Mouse (Mus musculus) cerebellum, adult 11-12 months (tissue): ENCODE data around the gene Nubp2.

ENCODE experiments used
- DNase-seq: peaks from one replicate; pipeline ENCODE4 v3.0.0; 2022

Gene Nubp2

DNA sequence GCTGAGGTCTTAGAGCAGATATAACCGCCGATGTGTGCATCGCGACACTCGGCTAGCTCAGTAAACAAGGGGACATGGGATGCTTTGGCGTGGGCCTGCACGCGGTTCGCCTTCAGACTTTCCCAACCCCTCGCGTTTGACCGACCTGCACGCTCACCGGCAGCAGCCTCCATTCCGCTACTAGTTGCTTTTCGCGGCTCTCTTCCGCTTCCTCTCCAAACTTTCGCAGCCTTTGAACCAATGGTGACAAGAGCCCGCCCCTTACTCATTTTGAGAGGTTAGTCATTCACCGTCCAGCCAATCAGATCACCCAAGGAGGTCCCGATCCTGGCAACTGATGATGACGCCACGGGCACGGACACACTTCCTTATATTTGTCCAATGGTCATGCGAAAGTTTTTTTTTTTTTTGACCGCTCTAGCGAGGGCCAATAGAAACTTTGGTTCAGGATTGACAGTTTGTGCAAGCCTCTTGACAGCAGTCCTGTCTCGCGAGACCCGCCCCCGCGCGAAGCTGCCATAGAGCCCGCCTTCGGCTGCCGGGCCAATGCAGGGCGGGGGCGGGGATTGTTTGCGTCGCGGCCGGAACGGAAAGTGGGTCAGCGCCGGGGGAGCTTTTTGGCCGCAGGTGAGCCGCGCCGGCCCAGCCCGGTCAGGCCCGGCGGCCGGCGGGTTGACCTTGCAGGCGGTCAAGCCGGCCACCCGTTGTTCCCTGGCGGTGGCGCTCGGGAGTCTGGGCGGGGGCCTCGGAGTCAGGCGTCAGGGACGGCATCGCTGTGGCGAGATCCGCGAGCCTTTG lies at the start of gene Nubp2, which contains the start of gene Spsb3:
Gene Nubp2, minus strand, starts transcription at position 216 of the 798 bp plus-strand sequence.
Gene Spsb3, plus strand, starts transcription at position 510 of the 798 bp plus-strand sequence.
- peak; percentile 99 for DNase-seq

DNA sequence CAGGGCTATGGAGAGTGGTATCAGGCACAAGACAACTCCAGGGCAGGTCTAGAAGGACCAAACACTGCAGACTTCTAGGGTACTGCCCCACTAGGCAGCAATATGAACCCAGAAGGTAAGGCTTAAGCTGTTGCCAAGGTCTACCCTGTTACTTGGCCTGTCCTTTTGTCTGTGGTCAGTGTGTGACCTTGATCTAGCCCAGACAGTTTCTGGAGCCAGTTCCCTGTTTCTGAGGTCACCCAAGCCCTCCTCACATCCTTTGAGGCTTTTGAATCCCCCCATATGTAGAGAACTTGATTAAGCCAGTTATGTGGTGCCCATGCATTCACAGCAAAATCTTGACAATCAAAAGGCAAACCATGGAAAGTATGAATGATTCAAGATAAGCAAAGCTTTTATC lies 49.5 kb upstream of the Nubp2 start:
- DNase-seq: no peak

DNA sequence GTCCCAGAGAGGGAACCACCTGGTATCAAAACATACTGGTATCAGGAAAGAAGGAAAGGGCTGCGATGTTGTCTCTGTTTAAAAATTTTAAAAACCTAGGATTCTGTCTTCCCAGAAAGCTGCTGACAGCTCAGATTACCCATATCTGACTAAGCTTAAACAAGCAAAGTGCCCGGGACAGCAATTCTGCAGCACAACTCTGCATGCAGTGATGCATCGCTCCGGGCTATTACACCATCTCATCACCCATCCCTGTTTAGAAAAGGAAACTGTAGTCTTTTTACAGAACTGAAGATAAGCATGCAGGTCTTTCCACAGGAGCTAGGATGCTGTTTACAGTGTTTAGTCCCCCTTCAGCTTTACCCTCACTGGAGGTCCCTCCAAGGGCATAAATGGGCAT lies 48.8 kb upstream of the Nubp2 start:
- DNase-seq: no peak

DNA sequence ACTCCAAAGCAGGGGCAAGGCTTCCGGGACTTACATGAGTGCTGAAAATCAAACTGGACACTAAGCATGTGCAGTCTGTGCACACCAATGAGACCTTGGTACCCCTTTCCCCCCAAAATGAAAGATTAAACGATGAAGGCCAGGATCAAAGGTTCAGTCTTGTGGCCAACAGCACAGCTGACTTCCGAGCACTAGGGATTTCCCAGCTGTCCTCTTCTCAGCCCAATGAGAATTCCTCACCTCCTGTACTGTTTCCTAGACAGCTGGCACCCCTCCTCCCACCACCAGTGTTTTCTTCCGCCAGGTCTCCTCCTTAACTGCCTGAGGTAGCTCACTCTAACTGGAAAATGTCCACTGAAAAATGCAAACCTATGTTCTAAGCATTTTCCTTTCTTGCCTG lies 47.0 kb upstream of the Nubp2 start:
- DNase-seq: no peak

DNA sequence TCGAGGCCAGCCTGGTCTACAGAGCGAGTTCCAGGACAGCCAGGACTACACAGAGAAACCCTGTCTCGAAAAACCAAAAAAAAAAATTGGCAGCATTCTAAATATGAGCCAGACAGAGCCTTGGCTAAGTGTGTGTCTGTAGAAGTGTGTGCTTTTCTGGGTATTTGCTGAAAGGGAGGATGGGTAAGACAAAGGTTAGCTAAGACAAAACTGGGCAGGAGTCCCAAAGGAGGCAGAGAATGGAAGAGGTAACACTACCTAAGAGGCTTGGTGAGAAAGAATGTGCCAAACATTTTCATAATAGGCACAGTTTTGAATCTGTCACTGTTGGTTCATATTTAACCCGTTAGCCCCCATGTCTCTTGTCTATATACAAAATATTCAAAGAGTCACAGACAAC lies 46.3 kb upstream of the Nubp2 start:
- DNase-seq: no peak

DNA sequence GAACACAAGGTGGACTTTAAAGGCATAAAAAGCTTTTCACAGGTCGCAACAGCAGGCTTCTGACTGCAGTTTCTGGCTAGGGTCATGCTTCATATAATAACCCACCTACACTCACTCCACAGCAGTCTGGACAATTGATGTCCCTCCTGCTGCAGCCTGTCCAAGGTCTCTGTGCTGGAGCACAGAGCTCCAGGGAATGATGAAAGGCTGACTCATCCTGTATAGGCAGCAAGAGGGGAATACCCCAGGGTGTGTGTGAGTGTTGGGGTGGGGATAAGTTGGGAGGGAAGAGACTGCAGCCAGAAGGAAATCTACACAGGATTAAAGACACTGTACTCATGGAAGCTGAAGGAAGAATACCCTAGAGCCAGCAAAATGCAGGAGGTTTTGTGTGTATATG lies 43.4 kb upstream of the Nubp2 start:
- DNase-seq: no peak

DNA sequence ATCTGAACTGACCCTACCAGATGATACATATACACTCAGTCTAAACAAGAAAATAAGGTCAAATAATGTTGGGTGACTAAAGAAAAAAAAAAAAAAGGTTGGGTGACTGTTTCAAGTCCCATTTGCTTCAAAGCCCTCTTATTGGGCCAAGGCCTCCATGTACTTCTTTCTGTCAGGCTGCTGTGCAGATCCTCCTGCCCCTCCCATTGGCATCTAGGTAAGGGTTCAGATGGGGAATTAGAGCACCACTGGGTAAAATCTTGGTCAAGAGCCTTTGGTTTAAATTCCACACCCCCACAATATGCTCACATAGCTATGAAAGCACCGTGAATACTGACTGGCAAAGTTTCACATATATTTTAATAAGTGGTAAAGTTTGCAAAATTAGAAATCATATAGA lies 37.1 kb upstream of the Nubp2 start:
- DNase-seq: no peak

DNA sequence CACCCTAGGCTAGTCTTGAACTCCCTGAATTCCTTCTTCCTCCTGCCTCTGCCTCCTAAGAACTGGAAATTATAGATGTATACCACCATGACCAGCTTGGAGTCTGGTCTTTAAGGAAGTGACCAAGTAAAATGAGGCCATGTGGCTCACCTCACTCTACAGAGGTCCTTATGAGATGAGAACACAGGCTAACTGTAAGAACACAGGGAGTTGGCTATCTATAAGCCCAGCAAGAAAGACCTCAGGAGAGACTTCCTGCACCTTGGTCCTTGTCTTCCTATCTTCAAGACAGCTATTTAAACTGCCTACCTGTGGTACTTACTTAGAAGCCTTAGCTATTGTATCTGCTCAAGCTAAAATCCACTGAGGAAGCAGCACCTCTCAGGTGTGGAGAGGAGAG lies 27.8 kb upstream of the Nubp2 start:
- no peak for DNase-seq

DNA sequence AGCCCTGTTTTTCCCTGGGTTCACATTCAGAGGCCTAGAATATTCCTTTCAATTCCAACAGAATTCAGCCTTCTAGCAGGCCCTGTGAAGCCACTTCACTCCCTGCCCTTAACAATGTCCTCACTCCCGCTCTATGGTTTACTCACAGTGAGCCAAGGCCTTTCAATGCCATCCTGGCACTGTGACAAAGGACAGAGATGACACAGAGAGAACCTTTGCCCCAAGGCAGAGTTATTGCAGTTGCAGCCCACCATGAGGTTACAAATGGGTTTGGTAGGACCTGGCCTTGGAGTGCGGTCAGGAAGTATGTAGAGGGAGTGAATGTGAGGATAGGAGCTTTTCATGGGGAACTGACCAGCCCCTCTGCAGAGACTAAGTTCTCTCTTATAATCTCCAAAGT lies 21.4 kb upstream of the Nubp2 start:
- no peak for DNase-seq

DNA sequence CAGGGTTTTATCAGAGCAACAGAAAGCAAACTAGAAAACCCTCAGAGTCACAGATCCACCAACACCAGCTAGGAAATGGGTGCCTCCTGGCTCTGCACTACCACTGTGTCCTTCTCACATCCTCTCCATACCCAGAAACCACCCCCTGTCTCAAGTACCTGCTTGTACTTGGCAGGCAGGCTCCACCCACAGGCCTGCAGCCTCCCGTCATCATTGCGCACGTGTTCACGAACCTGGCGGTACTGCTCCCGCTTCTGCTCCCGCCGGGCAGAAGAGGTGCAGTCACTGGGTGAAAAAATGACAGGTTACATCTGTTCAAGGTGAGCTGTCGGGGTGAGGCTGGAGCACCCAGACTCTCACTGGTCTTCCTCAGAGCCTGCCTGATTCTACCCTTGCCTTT lies 17.6 kb upstream of the Nubp2 start:
- no peak for DNase-seq

DNA sequence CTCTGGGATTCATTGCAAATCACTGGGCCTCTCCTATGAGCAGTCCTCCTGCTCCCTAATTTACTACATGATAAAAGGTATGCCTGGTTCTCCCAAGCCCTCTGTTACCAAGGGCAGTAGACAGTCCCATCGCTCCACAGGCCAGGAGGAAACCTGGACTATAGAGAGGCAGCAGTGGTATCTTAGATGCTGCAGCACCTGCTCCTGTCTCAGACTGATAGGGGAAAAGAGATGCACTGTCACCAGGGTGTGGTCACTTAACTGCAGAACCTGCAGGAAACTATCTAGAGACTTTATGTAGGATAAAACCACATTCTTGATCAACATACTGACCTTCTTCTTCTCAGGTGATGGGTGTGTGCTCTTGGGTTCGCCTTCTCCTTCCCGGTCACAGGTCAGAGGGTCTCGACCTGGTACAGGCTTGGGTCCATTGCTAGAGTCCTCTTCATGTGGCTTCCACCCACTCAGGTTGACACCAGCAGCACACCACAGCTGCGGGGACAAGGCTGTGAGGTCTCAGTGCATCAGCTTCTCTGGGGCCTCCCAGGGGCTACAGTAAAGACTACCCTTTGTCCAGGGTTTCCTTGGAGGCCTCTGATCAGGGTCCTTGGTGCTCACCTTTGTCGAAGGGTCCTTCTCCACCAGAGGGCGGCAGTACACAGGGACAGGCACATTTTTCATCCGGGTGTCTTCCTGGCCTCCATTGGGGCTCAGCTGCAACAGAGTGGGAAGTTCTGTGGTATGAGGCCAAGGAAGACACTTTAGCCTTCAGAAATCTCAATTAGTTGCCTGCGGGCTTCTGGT lies 16.7 kb upstream of the Nubp2 start:
- peak; percentile 29 for DNase-seq

DNA sequence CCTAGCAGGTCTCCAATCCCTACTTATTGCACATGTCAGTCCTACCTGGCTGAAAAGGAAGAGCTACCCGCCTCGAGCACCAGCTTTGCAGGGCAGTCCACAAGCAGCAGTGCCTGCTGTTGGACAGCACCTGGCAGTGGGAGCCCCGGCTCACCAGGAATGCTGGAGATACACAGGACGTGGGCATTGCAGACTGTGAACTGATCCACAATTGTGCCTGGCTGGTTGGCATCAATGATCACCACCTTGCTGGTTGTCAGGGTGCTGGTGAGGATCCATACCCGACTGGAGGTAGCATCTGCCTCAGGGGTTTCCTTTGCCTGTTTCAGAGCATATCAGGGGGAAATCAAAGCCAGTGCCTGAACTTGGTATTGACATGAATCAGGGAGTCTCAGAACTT lies 16.0 kb upstream of the Nubp2 start:
- DNase-seq: no peak

DNA sequence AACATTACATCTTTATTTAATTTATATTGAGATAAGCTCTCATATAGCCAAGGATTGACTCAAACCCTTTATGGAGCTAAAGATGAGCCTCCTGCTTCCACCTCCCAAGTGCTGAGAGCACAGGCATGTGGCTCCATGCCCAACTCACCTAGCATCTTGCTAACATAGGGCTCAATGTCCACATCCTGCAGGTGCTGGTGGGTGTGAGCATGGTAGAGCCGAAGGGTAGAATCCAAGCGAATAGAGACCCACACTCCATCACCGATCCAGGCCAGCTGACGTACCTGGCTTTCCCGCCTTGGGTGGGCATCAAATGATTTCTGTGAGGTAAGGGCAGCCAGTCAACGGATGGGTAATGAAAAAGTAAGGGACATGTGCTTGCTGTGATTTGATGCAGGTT lies 13.9 kb upstream of the Nubp2 start:
- peak; percentile 27 for DNase-seq

DNA sequence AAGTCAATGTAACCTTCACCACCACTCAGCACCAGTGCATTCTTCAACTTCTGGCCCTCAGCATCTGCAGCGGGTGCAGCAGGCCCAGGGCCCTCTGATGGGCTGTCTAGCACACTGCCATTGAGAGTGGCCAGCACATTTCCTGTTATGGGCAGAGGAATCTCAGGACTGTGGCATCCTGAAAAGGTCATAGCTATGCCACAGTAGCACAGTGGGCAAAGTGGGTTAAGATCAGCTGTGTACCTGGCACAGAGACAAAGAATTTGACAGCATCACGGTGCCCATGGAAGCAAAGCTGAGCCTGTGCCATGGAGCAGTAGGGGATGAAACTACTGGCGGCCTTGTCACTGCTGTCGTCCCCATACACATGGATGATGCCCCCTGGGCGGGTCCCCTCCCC lies 13.0 kb upstream of the Nubp2 start:
- peak; percentile 41 for DNase-seq

DNA sequence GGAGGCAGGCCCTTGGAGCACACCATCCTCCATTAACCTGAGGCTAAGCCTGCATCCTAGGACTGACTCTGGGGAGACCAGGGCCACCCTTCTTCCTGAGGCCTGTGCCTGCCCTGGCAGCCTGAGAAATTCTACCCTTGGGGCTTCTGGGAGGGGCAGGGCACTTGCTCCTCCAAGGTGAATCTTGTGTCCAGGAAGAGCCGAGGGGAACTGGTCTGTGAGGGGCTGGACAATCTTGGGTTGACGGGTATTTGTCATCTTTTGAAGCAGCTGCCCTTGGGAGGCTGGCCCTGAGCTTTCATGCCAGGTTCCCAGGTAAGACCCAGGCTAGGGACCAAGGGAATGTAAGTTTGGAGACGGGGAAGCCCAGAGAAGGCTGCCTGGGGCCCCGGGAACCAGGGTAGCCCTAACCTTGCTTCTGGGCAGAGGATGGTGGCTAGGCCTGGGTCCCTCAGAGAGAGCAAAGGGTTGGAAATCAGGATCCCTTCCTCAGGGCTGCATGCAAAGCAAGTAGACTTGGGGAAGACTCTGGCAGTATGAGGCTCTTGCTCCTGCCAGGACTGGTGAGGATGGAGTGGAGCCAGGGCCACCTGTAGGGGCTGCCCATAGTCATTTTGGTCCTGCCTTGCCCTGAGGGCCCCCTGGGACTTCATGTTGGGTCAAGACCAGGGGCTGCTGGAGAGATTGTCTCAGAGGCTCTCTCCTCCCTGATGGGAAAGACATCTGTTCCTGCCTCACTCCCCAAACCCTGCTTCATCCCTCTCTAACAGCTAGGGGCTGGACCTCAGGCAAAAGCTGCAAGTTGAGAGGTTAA lies 12.1 kb upstream of the Nubp2 start:
- peak; percentile 55 for DNase-seq

DNA sequence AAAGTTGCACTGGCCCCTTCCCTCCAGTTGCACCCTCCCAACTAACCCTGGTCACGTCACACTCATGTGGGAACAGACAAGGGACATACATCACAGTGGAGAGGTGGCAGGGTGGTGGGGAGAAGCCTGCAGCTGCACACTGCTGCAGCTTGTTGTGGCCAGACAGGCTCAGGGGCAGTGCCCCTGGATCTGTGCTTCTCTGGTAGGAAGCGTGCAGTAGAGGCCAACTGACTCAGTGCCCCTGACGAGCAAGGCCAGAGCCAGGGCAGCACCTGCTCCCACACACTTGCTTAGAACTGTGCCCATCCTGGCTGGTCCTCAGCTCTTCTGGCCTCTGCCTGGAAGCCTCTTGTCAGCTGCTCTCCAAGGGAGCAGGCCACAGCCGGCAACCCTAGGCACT lies 11.5 kb upstream of the Nubp2 start:
- DNase-seq: peak; percentile 34

DNA sequence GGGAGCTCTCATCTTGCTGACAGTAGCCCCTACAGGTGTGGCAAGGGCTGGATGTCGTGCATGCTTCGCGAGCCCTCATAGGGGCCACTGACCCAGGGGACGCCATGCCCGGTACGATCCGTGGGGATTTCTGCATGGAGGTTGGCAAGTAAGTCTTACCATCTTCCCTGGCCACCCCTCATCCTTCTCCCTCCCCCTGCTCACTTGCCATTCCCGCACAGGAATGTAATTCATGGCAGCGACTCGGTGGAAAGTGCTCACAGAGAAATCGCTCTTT lies 10.8 kb upstream of the Nubp2 start:
- DNase-seq: peak; percentile 48

DNA sequence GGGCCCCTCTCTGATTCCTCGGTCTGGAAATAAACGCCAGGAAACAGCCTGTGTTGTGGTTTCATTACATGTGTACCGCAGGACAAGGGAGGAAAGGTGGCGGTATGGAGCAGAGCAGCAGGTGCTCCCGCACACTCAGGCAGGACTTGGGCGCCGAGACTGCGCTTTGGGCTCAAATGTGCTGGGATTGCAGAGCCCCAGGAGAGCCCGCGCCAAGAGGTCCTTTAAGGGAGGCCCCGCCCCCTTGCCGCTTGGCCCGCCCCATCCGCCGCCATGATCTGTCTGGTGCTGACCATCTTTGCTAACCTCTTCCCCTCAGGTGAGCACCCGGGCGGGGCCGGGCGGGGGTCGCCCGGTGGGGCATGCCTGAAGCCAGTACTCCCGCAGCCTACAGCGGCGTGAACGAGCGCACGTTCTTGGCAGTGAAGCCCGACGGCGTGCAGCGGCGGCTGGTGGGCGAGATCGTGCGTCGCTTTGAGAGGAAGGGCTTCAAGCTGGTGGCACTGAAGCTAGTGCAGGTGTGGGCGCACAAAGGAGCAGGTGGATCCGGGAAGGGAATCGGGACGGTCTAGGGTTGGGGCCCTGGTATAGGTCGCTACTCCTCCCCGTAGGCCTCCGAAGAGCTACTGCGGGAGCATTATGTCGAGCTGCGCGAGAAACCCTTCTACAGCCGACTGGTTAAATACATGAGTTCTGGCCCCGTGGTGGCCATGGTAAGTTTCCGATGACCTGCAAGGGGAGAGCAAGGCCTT lies 10.3 kb upstream of the Nubp2 start, which contains the start of gene Nme3:
Gene Nme3, plus strand, starts transcription at position 260 of the 752 bp plus-strand sequence.
- DNase-seq: peak; percentile 78

DNA sequence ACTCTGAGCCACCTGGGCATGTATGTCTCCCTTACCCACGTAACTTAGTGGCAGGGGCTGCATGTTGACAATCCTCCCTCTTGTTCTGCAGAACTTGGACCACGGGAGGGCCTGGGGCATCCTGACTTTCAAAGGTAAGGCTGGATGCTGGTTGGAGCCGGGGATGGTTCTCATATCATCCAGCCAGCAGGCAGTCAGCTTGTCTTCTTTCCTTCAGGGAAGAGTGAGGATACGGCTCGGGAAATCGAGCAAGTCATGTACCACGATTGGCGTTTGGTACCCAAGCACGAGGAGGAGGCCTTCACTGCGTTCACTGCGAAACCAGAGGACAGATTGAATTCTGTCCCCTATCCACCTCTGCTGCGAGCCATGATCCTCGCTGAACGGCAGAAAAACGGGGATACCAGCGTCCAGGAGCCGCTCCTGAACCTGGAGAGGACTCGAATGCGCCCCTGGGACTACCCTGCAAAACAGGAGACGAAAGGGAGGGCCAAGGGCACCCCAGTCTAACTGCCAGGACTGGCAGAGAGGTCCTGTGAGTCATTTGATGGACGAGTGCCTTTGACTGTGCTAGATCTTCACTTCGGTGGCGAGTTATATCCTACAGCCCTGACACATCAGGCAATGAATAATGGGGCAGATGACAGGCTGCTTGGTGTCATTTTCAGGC lies 9.6 kb upstream of the Nubp2 start:
- DNase-seq: no peak

DNA sequence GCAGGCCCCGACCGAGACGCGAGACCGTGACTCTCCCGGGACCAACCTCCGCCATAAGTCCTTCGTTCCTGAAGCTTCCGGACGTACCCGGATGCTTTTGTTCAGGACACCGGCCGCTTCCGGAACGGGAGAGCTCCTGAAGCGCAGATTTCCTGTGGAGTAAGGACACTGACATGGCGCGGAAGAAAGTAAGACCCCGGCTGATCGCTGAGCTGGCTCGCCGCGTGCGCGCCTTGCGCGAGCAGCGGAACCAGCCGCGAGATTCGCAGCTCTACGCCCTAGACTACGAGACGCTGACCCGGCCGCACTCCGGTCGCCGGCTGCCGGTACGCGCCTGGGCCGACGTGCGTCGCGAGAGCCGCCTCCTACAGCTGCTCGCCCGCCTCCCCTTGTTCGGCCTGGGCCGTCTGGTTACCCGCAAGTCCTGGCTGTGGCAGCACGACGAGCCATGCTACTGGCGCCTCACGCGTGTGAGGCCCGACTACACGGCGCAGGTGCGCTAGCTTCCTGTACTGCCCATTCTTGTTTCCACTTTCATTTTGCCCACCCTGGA lies 8.9 kb upstream of the Nubp2 start, which contains the start of the genes Eme2 and Mrps34:
Gene Eme2, minus strand, starts transcription at position 93 of the 553 bp plus-strand sequence.
Gene Mrps34, plus strand, starts transcription at position 122 of the 553 bp plus-strand sequence.
- peak; percentile 82 for DNase-seq
